Mouse (Mus musculus): ENCODE measurements around the gene Ret.

Ret gene

DNA sequence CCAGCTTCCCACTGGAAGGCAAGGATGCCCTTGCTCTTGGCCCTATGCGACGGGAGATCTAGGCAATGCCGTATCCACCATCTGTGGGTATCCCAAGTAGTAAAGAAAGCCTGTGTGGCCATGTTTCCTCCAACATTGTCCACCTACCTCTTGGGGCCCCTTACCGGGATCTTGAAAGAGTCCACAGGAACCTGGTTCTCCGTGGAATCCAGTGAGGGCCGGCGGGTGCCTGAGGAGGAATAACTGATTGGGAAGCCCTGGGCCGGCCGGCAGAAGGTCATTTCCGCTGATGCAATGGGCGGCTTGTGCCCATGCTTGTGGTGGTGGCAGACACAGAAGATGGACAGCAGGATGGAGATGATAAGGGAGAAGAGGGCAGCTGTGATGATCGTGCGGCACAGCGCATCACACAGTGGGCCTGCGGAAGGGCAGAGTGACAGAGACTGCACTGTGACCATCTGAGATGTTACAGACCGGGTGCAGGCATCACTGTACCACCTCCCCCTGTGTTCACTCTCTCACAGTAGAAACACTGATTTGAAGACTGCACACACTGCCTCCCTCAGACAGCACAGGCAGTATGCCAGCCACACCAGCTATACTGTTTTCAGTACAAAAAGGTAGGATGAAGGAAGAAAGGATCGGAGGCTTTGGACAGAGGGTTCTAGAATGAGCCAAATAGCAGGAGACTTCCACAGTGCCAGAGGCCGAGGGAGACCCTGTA is 24.1 kb downstream of the Ret start:
- no peak for DNase-seq (ENCODE audit: low read depth)

DNA sequence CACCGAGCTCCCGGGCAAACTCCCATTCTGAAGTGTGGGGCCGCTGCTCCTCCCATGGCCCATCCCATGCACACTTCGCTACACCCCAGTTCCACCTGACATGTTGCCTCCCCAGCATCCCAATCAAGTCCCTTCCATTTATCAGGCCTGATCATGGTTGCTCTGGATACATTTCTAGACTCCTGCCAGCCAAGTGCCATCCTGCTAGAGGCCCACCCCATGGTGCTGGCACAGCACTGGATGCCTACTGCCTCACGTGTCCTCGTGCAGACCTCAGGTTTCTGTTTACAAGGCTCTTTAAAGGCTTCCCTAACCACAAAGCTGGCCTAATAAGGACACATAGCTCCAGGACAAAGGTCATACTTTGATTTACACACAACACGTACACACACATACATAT is 26.1 kb downstream of the Ret start:
- DNase-seq (ENCODE audit: low read depth), result no peak

DNA sequence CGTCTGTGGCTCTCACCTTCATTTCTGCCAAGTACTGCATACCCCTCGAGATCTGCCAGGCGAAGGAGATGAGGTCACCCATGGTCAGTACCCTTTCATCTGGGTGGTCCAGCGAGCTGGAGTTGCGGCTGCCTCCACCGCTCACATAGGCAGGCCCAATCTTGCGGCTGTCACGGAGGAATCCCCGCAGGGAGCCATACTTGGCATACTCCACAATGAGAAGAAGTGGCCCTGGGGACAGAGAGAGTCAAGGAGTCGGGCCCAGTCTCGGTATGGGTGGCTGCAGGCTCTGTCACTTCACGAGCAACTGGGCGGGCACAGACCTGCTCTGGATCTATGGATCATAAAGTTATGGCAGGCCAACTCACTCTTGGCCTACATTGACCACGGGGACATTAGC is 29.4 kb downstream of the Ret start:
- DNase-seq (ENCODE audit: low read depth), result no peak

DNA sequence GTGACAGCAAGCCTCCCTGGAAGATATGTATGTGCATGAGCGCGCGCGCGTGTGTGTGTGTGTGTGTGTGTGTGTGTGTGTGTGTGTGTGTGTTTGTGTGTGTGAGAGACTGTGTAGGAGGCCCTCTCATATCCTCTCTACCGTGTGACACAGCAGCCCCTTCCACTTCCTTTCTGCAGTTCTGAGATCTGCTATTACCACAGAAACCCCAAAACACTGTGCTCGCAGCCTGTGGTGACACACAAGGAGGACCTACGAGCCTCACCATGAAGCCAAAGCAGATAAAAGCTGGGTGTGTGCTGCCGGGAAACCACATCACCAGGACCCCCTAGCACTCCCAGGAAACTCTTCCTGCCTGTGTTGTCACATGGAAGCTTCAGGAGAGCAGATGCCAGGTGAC is 30.5 kb downstream of the Ret start:
- peak; percentile 55 for DNase-seq (ENCODE audit: low read depth)

DNA sequence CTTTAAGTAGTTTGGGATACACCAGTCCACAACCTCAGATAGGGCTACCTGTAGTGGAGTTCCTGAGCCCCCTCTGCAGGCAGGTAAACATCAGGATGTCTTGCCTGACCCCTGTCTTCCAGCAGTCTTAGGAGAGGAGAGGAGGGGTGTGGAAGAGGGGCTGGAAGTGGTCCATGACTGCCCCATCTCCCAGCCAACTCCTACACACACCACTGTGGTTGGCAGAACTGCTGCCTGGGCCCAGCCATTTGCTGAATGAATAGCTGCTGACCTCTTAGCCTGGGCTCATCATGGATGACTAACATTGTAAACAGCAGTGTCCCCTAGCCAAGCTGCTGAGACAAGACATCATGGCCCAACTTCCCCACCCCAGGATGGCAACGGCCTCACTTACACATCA is 32.0 kb downstream of the Ret start:
- DNase-seq (ENCODE audit: low read depth), result no peak

DNA sequence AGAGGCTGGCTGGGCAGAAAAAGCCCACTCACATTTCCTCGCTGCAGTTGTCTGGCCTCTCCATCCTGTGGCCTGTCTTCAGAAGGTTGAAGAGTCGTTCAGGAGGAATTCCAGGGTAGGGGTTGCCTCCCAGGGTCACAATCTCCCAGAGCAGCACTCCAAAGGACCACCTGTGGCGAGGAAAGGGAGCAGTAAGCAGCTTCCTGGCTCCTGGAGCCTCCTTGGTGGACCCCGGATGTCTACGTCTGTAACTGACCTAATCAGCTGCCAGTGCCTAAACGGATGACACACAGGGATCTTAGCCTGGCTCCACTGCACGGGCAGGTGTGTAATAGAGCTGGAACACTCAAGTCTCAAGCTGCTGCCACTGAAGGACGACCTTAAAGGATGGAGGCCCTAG is 32.8 kb downstream of the Ret start:
- no peak for DNase-seq (ENCODE audit: low read depth)

DNA sequence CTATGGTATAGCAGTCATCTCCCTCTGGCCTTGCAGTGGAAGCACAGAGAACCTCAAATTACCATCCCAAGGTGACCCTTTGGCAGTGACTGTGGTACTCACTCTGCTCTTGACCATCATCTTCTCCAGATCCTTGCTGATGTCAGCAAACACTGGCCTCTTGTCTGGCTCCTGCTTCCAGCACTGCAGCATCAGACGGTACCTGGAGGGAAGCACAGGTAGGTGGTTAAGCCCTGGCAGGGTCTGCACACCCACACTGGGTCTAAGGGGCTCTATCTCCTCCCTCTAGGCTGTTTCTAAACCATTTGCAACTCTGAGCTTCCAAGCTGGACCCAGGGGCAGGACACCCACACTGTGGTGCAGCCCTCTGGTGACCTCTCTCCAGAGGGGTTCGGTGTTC is 34.4 kb downstream of the Ret start:
- DNase-seq (ENCODE audit: low read depth), result no peak

DNA sequence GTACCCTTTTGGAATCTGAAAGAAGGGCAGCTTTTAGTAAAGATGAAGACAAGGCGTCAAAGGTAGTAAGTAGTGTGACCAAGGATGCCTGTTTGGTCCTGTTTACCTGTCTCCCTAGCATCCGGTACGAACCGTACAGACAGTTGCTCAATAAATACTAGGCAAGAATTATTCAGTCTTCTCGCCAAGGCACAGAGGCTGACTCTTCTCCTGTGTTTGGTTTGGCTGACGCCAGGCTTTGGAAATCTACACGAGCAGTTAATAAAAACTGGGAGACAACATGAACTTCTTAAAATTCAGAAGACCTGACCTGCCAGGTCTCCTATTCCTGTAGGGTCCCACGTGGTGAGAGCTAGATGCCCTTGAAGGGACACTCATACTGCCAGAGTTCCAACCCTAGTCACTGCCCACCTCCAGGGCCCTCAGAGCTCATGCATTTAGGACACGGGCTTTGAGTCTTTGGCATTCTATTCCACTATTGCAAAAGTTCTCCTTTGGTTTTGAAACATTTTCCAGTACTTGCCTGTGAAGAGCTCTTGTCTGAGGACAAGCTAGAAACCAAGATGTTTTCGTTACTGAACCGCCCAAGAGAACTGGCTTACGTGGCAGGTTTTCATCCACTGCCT is 34.9 kb downstream of the Ret start:
- no peak for DNase-seq (ENCODE audit: low read depth)

DNA sequence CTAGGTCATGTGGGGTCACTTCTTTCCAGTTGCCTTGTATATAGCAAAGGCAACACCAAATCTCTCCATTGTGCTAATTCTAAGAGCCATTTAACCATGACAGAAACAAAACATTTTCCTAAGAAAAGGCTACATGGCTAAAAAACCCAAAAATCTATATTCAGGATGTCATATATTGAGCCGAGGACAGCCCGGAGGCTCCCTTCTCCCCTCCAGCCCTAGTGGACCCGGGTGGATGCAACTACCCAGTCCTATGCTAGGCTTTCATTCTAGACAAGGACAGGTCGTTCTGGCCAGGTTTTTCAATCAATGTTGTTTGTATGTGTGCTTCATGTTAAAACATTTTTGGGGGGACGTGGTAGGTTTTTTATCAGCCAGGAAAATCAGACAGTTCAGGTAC is 44.4 kb downstream of the Ret start:
- no peak for DNase-seq (ENCODE audit: low read depth)

DNA sequence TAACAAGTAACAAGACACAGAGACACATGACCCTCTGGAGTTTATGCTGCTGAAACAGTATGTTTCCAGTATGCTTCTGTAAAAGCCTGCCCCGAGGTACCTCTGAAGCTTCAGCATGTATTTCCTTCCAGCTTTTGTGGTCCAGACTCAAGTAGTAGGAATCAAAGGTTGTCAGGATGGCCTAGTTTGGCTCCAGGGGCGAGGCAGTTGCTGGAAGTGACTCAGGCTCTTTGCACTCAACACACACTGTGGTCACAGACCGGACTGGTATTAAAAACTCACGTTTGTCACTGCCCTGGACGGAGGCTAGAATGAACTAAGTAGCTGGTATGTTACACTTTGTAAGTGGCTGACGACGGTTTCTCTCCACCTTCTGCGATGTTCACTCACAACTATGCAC is 46.5 kb downstream of the Ret start:
- DNase-seq (ENCODE audit: low read depth), result no peak

DNA sequence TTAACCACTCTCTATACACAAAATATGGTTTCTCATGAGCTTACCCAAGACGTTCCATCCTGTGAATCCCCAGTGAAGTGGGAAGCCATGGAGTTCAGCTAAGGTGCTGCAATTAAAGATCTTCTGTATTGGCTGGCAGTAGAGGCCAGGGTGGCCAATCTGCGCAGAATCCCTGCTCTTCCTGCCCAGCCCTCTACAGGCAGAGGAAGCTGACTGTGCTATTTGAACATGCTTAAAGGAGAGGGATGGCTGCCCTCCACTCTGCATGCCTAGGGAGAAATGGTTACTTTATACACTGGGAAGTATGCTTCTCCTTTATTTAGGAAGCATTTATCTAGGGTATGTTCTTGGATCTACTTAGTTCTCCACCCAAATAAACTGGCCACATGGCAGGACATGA is 47.0 kb downstream of the Ret start:
- DNase-seq (ENCODE audit: low read depth), result no peak

DNA sequence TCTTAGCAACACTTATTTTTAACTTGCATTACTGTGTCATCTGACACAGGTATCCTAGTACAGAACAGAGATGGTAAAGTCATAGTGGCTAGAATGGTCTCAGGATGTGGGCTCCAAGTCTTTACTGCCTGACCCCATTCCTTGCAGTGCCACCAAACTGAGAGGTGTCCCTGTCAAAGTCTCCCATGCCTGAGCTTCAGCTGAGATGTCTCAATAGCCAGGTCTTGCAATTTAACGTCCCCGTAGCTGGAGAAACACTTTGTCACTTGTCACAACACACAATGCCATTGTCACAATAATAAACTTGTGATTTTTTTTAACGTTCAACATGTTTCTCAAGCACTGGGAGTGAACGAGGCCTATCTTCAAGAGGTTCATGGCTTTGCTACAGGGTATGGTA is 47.4 kb downstream of the Ret start:
- no peak for DNase-seq (ENCODE audit: low read depth)

DNA sequence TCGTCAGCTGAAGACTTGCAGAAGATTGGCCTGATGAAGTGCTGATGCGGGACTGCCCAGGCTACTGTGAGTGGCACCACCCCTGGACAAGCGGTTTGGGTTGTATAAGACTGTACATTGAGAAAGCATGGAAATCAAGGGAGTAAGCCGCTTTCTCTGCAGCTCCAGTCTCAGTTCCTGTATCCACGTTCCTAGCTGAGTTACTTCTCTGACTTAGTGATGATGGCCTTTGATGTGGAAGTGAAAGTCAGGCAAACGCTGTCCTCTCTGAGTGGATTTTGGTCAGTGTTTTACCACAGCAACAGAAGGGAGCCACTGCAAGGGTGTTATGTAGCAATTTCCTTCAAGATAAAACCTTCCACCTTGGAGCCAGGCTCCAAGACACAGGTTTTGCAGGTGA is 56.6 kb downstream of the Ret start:
- DNase-seq (ENCODE audit: low read depth), result no peak

DNA sequence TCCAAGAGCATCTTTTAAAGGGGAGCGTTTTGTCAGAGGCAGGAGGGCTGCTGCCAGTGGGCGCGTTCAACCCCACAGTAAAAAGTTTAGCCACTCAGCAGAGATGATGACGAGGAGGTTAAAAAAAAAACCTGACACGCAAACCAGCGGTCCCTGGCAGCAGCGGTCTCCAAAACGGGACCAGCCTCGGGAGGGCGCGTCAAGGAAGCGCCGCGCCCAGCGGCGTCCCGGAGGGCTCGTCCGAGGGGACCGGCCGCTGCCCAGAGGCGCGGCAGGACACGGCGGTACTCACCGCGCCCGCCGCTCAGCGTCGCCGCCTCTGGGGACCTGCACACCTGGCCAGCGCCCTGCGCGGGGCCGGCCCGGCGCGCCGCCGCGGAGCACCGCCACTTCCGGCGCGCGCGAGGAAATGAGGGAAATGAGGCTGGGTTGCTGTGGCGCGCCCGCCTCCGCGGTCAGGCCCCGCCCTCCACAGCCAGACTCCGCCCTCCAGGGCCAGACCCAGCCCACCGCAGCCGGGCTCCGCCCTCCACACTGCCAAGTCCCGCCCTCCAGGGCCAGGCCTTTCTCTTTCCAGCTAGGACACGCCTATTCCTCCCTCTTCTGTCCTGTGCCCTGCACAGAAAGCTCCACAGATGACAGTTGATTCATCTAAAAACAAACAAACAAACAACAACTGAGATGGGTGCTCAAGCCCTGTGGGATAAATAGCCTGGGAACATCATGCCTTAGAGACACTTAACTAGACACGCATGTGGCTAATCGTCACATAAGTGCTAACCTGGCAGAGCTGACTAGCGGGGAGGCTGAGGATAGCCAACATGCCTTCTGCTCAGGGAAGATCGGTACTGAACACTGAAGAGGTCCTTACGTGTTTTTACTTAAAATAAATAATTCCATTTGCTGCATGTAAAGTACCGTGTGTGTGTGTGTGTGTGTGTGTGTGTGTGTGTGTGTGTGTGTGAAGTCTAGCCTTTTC is 58.5 kb downstream of the Ret start, which contains the start of gene Csgalnact2:
Csgalnact2 (minus strand) TSS at position 410 of the 979 bp plus-strand sequence.
- peak; percentile 67 for DNase-seq (ENCODE audit: low read depth)

DNA sequence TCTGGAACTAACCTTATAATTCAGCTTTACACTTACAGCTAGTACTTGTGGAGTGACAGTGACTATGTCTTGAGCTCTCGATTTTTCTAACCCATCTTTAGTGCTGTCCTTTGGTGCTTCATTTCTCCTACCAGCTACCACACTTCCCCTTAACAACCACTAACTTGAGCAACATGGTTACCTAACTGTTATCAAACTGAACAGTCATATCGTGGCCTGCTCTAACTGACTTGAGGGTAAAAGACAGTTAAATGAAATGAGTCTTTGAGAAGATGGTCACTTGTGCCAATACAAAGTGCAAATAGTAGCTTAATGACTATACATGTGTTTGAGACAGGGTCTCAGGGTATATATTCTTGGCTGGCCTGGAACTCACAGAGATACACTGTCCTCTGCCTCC is 60.4 kb downstream of the Ret start:
- no peak for DNase-seq (ENCODE audit: low read depth)

DNA sequence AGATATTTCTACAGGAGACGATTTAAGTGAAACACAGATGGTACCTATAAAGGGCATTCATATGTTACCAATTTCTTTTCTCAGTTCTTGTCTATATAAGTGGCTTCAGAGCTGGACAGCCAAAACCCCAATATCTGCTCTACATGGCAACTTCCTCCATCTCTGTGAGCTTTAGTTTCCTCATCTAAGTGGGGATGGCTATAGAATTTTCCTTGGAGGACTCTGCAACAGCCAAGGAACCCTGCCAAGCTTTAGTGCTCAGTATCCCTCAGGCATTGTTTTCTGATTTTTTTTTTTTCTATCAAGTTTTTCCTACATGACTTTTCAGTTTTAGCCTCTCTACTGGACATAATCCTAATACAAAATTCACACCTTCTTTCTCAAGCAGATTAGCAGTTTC is 63.1 kb downstream of the Ret start:
- DNase-seq (ENCODE audit: low read depth), result no peak

DNA sequence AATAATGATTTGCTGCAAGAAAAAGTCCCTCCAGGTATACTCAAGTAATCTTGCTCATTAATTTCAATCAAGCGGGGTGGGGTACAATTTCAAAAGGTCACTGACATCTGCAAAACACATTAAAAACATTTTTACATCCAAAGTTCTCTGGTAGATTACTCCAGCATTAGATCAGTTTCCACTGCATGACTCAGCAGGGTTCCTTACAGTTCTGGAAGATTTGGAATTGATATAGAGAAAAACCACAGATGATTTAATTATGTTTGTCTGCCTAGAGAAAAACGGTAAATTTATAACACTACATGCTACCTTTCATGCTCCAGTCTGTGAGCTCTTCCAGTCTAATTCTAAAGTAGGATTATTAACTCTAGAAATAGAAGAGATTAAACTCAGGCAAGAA is 67.5 kb downstream of the Ret start:
- no peak for DNase-seq (ENCODE audit: low read depth)

DNA sequence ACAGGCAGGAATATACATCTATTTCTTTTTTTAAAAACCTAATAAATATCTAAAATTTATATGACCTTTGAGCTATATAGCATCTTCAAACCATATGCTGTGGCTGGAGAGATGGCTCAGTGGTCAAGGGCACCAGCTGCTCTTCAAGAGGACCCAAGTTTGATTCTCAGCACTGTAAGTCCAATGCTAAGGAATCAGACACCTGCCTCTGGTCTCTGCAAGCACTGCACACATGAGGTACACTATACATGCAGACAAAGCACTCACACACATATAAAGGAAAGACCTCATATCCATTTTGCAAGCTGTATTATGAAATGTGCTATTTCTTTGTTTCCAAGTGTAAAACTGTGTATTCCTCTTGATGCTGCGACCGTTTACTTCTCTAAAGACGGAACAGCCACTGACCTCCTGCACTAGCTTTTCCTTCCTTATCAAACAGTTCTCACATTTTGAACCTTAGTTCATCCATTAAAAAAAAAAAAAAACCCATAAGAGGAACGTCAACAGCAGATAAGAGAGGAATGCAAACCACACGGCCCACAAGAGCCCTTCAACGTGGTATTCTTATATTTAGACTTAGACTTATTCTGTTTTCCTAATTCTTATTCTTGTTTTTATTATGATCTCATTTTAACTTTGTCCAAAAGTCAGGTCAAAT is 69.6 kb downstream of the Ret start:
- DNase-seq (ENCODE audit: low read depth), result no peak

DNA sequence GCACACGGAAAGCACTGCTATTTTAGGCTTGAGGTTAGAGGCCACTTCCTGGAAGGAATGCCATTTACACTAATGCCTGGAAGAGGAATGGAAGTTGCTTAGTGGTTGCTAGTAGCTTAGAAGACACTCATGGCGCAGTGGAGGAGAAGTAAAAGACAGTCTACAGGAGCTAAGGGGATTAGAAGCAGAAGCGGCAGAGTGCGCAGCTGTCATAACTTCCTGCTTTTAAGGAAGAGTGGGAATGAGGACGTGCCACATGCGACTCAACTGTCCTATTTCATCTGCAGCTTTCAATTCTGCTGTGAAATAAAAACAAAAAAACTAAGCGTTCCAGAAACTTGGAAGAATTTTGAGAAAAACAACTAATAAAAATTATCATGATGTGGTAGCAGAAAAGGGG is 70.3 kb downstream of the Ret start:
- DNase-seq (ENCODE audit: low read depth), result no peak

DNA sequence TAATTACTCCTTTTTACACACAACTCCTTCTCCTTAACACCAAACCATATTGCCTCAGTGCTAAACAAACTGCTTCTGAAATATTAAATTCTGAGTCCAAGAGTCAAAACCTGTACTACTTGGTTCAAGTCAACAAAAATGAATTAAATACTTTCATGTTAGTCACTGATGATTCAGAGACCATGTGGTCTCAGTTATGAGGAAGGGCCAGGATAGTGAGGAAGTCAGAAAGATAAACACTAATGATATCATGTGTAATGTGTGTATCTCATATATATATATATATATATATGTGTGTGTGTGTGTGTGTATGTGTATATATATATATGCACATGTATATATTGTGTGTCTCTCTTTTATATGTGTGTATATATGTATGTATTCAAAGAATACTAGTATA is 70.9 kb downstream of the Ret start:
- no peak for DNase-seq (ENCODE audit: low read depth)

DNA sequence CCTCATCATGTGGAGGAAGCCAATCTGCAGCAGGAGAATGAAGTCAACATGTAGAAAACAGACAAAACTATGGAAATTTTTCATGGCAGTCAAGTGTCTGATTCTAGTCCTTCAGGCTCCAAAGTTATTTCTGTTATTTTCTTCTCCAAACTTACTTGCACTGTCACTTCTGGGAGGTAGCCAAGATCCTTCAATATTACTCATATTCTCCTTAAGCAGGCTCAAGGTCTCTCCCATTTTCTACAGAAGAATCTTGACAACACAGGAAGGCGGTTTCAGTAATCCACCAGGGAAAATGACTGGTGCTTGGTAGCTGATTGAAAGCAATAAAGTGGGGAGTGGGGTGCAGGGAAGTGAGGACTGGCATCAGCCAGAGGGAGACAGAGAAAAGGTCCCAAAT is 74.8 kb downstream of the Ret start:
- no peak for DNase-seq (ENCODE audit: low read depth)

DNA sequence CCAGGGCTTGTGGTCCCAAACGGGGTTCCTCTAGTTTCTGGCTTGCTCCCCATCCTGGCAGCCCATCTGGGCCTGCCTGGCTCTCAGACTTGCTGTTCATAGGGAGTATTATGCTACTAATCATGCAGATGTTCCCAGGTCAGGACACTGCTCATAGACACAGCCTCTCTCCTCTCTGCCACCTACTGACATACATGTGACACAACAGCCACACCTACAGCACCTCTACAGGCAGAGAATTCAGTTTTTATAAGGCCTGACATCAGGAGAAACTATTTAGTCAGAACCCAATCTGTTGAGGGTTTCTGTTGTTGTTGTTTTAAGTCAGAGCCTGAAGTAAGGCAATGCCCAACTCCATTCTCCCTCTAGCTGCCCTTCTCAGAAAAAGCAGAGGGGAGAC is 85.7 kb downstream of the Ret start:
- no peak for DNase-seq (ENCODE audit: low read depth)
